Mouse (Mus musculus) CD4-positive helper T cell, adult 2 months (primary cell): ENCODE measurements around the gene Pacrg.

ENCODE experiments used
- DNase-seq: peaks from one replicate; pipeline ENCODE4 v3.0.0-alpha.2; 2012; ENCODE audit warnings: low read depth, missing footprints, low spot score

Pacrg gene

GRCm38 (mm10) chr17:10744709-10745461, 95.2 kb downstream of the Pacrg start:
- DNase-seq: no peak

DNA sequence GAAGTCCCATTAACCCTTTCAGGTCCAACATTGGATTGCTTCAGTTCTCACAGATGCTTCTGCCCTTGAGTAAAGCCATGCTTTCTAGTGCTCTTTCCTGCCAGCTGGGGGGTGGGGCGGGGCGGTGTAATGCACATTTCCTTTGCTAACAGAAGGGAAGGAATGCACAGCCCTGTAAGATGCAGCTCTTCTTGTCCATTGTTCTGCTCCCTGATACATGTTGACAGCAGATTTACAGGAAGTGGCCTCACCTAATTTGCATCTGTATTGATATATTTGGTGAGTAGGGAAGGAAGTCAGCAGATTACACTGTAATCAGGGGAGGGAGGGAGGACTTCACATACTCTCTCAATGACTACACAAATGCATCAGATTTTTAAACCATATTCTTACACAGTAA, 100.0 kb downstream of the Pacrg start:
- DNase-seq: no peak

GRCm38 (mm10) chr17:10737966-10738365, 102.1 kb downstream of the Pacrg start:
- DNase-seq: no peak

GRCm38 (mm10) chr17:10734733-10735132, 105.4 kb downstream of the Pacrg start:
- DNase-seq: no peak

- no peak for DNase-seq
Measured at GRCm38 (mm10) chr17:10732303-10733048, 107.6 kb downstream of the Pacrg start.

DNA sequence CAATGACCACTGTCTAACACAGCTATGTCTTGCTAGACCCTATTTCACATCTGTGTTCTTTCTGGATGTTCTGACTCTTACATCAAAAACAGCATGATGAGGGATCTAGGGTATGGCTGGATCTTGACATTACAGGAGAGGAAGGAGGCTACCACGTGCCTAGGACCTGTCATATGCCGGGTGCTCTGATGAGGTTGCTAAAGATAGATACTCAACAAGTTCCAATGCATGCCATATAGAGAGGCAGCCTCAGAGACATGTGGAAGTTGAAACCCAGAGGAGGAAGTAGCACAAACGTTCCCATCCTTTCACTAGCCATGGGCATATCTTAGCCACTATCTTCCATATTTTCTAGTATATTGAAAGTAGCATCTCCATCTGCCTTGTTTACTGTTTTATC, 115.3 kb downstream of the Pacrg start:
- DNase-seq: no peak

- DNase-seq: no peak
Measured at GRCm38 (mm10) chr17:10721562-10721961, 118.5 kb downstream of the Pacrg start.

GRCm38 (mm10) chr17:10717148-10717547, 123.0 kb downstream of the Pacrg start:
- no peak for DNase-seq

DNA sequence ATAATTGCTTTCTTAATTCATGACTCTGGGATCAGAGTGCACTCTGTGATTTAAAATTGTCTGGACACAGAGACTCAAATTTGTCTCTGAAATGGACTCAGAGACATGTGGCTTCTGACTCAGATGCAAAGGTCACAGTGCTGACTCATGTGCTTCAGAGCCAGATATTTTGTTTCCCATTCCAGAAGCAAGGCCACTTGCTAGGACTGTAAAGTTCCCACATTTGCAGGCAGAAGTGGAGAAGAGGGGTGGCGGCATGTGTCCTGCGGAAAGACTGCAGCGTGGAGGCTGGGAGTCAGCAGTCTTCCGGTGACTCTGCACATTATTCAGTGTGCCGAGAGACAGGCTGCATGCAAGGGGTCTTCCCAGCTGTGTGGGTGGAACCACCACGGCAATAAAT, 137.3 kb downstream of the Pacrg start:
- DNase-seq: no peak

GRCm38 (mm10) chr17:10698041-10698440, 142.1 kb downstream of the Pacrg start:
- DNase-seq: no peak

- DNase-seq: no peak
Measured at GRCm38 (mm10) chr17:10695421-10695820, 144.7 kb downstream of the Pacrg start.

DNA sequence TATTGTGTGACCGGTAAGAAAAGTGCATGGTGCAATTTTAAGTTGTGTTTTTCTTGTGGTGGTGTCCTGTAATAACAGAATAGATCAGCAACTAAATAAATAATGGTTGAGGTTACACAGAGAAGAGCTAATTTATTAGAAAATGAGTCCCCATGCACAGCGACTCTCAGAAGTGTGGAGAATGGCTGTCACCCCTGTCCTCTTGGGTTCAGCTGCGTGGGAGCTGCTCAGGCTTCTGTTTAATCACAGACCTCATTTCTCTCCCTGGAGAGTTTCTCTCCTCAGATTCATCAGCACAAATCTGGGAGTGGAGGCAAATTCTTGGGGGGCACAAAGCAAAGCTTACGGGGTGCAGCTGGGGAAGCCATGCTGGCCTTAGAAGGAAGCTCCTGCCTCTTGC, 163.0 kb downstream of the Pacrg start:
- DNase-seq: no peak

- no peak for DNase-seq
Measured at GRCm38 (mm10) chr17:10675536-10675935, 164.6 kb downstream of the Pacrg start.

- DNase-seq: no peak
Measured at GRCm38 (mm10) chr17:10675048-10675447, 165.1 kb downstream of the Pacrg start.

GRCm38 (mm10) chr17:10661294-10661693, 178.8 kb downstream of the Pacrg start:
- no peak for DNase-seq

- no peak for DNase-seq
Measured at GRCm38 (mm10) chr17:10643604-10644003, 196.5 kb downstream of the Pacrg start.

DNA sequence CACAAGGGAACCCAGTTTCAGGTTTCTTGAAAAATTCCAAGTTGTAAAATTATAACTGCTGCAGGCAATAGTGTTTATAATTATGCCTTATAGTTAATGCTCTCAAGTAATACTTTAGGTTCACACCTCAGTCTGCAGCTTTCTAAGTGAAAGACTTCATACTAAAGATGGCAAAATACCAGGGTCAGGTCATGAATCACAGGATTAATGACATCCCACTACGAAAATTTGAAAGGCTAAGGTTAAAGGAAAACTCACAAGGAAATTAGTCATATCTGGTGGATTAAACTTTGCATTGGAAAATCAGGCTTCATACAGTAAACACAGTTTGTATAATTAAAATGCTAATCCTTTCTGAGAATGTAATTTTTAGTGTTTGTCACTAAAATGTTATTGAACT, 200.3 kb downstream of the Pacrg start:
- no peak for DNase-seq

GRCm38 (mm10) chr17:10635955-10636470, 204.1 kb downstream of the Pacrg start:
- DNase-seq: no peak

- DNase-seq: no peak
Measured at GRCm38 (mm10) chr17:10635470-10635869, 204.6 kb downstream of the Pacrg start.

- no peak for DNase-seq
Measured at GRCm38 (mm10) chr17:10635046-10635445, 205.1 kb downstream of the Pacrg start.

DNA sequence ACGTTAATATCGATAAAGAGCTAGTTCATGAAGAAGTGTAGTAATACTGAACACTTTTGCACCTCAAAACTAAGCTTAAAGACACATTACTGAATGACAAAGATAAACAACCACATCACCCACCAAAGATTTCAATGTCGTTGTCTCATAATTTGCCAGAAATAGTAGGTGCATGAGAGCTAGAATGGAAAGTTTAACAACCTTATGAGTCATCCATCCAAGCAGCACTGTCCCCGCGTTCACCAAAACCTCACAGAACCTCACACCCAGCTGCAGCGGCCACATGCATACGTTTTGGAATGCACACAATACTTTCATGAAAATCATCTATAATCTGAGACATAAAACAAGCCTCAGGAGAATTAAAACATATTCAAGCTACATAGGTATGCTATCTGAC, 206.3 kb downstream of the Pacrg start:
- no peak for DNase-seq

- DNase-seq: no peak
Measured at GRCm38 (mm10) chr17:10628240-10628639, 211.9 kb downstream of the Pacrg start.

GRCm38 (mm10) chr17:10627476-10627875, 212.6 kb downstream of the Pacrg start:
- DNase-seq: no peak
